24 mouse cellular contexts compared by ENCODE assay signal in genomic region chr17:84936809-84937208, GRCm38 (mm10). TPM values are rescaled to one million over a fixed set of nuclear protein-coding genes. Genes with fewer than 3 reads are reported as not detected.
DNase-seq lines count a peak whose midpoint lies in the region; ATAC-seq lines count a peak whose summit lies in the region.
"Had no signal": no experiment of that assay in that cellular context is flagged by ENCODE, and none has a peak within 500 bp of the region (broad histone marks: within the 10 kb centered on the region; RNA-seq: fewer than 3 reads in every experiment).

No protein-coding gene starts in this region.

- H3K4me3 ChIP-seq in liver, embryonic 12.5 days = no peak overlapping the region
- no peak overlapping the region for H3K4me3 ChIP-seq in liver, embryonic 11.5 days (ENCODE audit: low read depth, low read length)
- no peak overlapping the region for H3K4me3 ChIP-seq in limb, embryonic 13.5 days
- H3K4me3 ChIP-seq in limb, embryonic 15.5 days = no peak overlapping the region
- H3K4me3 ChIP-seq in liver, embryonic 16.5 days (ENCODE audit: low read depth, low read length) = no peak overlapping the region
- H3K4me3 ChIP-seq in neural tube, embryonic 15.5 days (replicated peaks) = no peak overlapping the region
- H3K4me3 ChIP-seq: gastrocnemius, adult 2 months; hindbrain, embryonic 12.5 days; hindbrain, embryonic 15.5 days had no signal

- ATAC-seq in liver, embryonic 12.5 days = no peak
- no peak for ATAC-seq in liver, embryonic 11.5 days (replicated peaks; ENCODE audit: low FRiP score)
- ATAC-seq in limb, embryonic 13.5 days (ENCODE audit: low FRiP score, low read depth) = no peak
- no peak for ATAC-seq in limb, embryonic 15.5 days (ENCODE audit: insufficient number of reproducible peaks, low FRiP score, low TSS enrichment, low read depth)
- ATAC-seq in liver, embryonic 16.5 days (ENCODE audit: low read depth) = no peak
- no peak for ATAC-seq in neural tube, embryonic 15.5 days (ENCODE audit: low FRiP score)
- no peak for ATAC-seq in erythroblast, adult 5-6 weeks (replicated peaks; ENCODE audit: low FRiP score, poor library complexity, severe bottlenecking)
- ATAC-seq: forebrain, embryonic 14.5 days; forebrain, postnatal 0 days; Patski had no signal

- peak overlapping the region; percentile 77 for H3K27ac ChIP-seq in liver, embryonic 12.5 days
- no peak overlapping the region for H3K27ac ChIP-seq in liver, embryonic 11.5 days (ENCODE audit: low read depth, low read length)
- no peak overlapping the region for H3K27ac ChIP-seq in limb, embryonic 13.5 days
- 0 out of 2 replicates have a peak overlapping the region, but pooled peaks have one; percentile 17 for H3K27ac ChIP-seq in limb, embryonic 15.5 days
- 0 out of 2 replicates have a peak overlapping the region, but pooled peaks have one; percentile 18 for H3K27ac ChIP-seq in liver, embryonic 16.5 days (ENCODE audit: low read length)
- H3K27ac ChIP-seq in neural tube, embryonic 15.5 days (replicated peaks) = no peak overlapping the region
- H3K27ac ChIP-seq: gastrocnemius, adult 2 months; hindbrain, embryonic 12.5 days; hindbrain, embryonic 15.5 days had no signal

- H3K9ac ChIP-seq in liver, embryonic 12.5 days = no peak overlapping the region
- no peak overlapping the region for H3K9ac ChIP-seq in liver, embryonic 11.5 days (ENCODE audit: low read depth, low read length)
- H3K9ac ChIP-seq in limb, embryonic 13.5 days = no peak overlapping the region
- no peak overlapping the region for H3K9ac ChIP-seq in limb, embryonic 15.5 days
- H3K9ac ChIP-seq in liver, embryonic 16.5 days (ENCODE audit: low read depth, low read length) = no peak overlapping the region
- H3K9ac ChIP-seq in neural tube, embryonic 15.5 days (replicated peaks) = no peak overlapping the region
- H3K9ac ChIP-seq: forebrain, postnatal 0 days; hindbrain, embryonic 12.5 days; hindbrain, embryonic 15.5 days had no signal

- 88% methylated on average over 5 of the region's 5 CpGs for WGBS in liver, embryonic 12.5 days (ENCODE audit: insufficient replicate concordance)
- WGBS in liver, embryonic 11.5 days = 92% methylated on average over 5 of the region's 5 CpGs
- WGBS in limb, embryonic 13.5 days = 65% methylated on average over 5 of the region's 5 CpGs
- 63% methylated on average over 5 of the region's 5 CpGs for WGBS in limb, embryonic 15.5 days
- 86% methylated on average over 5 of the region's 5 CpGs for WGBS in liver, embryonic 16.5 days (ENCODE audit: insufficient replicate concordance)
- WGBS in neural tube, embryonic 15.5 days = 96% methylated on average over 5 of the region's 5 CpGs

- H3K4me1 ChIP-seq in liver, embryonic 12.5 days = peaks cover 79% of the 10 kb centered on the region
- peaks cover 24% of the 10 kb centered on the region for H3K4me1 ChIP-seq in liver, embryonic 11.5 days (replicated peaks; ENCODE audit: control insufficient read depth, insufficient read depth, low read length)
- peaks cover 10% of the 10 kb centered on the region for H3K4me1 ChIP-seq in limb, embryonic 13.5 days
- peaks cover 11% of the 10 kb centered on the region; the same call in 1 of the 2 replicates for H3K4me1 ChIP-seq in limb, embryonic 15.5 days
- peaks cover 60% of the 10 kb centered on the region for H3K4me1 ChIP-seq in liver, embryonic 16.5 days (ENCODE audit: control insufficient read depth, low read depth, low read length)
- no peaks in the 10 kb centered on the region for H3K4me1 ChIP-seq in neural tube, embryonic 15.5 days
- H3K4me1 ChIP-seq: hindbrain, embryonic 12.5 days; hindbrain, embryonic 15.5 days had no signal

- peaks cover 5% of the 10 kb centered on the region for H3K36me3 ChIP-seq in liver, embryonic 12.5 days
- no peaks in the 10 kb centered on the region for H3K36me3 ChIP-seq in liver, embryonic 11.5 days (ENCODE audit: control insufficient read depth, insufficient read depth, low read length)
- H3K36me3 ChIP-seq in limb, embryonic 13.5 days = no peaks in the 10 kb centered on the region
- H3K36me3 ChIP-seq in limb, embryonic 15.5 days = no peaks in the 10 kb centered on the region
- H3K36me3 ChIP-seq in liver, embryonic 16.5 days (ENCODE audit: control insufficient read depth, insufficient read depth) = no peaks in the 10 kb centered on the region
- H3K36me3 ChIP-seq in neural tube, embryonic 15.5 days = no peaks in the 10 kb centered on the region
- H3K36me3 ChIP-seq: G1E; hindbrain, embryonic 12.5 days; hindbrain, embryonic 15.5 days had no signal

- DNase-seq in liver, embryonic 11.5 days (ENCODE audit: low spot score) = no peak
- DNase-seq in urinary bladder, postnatal 10 days (ENCODE audit: low spot score) = no peak
- DNase-seq: adrenal gland, postnatal 10 days; B cell, adult 2 months; cerebellum, adult 11 months; cerebellum, adult 8-10 months; cerebellum, postnatal 14 days; forebrain, postnatal 0 days; gastrocnemius, adult 2 months; gastrocnemius, postnatal 14 days; heart, adult 11 months had no signal

- H3K4me2 ChIP-seq in liver, embryonic 12.5 days = no peak overlapping the region
- H3K4me2 ChIP-seq in liver, embryonic 11.5 days = no peak overlapping the region
- H3K4me2 ChIP-seq in limb, embryonic 13.5 days (replicated peaks) = peak overlapping the region; percentile 40
- H3K4me2 ChIP-seq in limb, embryonic 15.5 days = 0 out of 2 replicates have a peak overlapping the region, but pooled peaks have one; percentile 14
- no peak overlapping the region for H3K4me2 ChIP-seq in liver, embryonic 16.5 days (ENCODE audit: low read depth, low read length)
- no peak overlapping the region for H3K4me2 ChIP-seq in neural tube, embryonic 15.5 days
- H3K4me2 ChIP-seq: heart, embryonic 11.5 days; hindbrain, embryonic 12.5 days; hindbrain, embryonic 15.5 days had no signal

- peaks cover 10% of the 10 kb centered on the region for H3K9me3 ChIP-seq in liver, embryonic 12.5 days (replicated peaks)
- 0 out of 2 replicates have a peak, but pooled peaks cover 6% of the 10 kb centered on the region for H3K9me3 ChIP-seq in liver, embryonic 11.5 days (ENCODE audit: control insufficient read depth, low read length)
- peaks cover 9% of the 10 kb centered on the region; the same call in 1 of the 2 replicates for H3K9me3 ChIP-seq in limb, embryonic 13.5 days
- H3K9me3 ChIP-seq in limb, embryonic 15.5 days = no peaks in the 10 kb centered on the region
- H3K9me3 ChIP-seq in liver, embryonic 16.5 days (replicated peaks; ENCODE audit: control insufficient read depth, low read length) = peaks cover 7% of the 10 kb centered on the region; the same call in 1 of the 2 replicates
- H3K9me3 ChIP-seq in neural tube, embryonic 15.5 days (replicated peaks) = no peaks in the 10 kb centered on the region
- H3K9me3 ChIP-seq: hindbrain, embryonic 12.5 days; hindbrain, embryonic 15.5 days had no signal

- H3K27me3 ChIP-seq in liver, embryonic 12.5 days (replicated peaks) = no peaks in the 10 kb centered on the region
- no peaks in the 10 kb centered on the region for H3K27me3 ChIP-seq in liver, embryonic 11.5 days (replicated peaks; ENCODE audit: control insufficient read depth, insufficient read depth, low read length)
- no peaks in the 10 kb centered on the region for H3K27me3 ChIP-seq in limb, embryonic 13.5 days
- H3K27me3 ChIP-seq in limb, embryonic 15.5 days = no peaks in the 10 kb centered on the region
- H3K27me3 ChIP-seq in liver, embryonic 16.5 days (ENCODE audit: control insufficient read depth, insufficient read depth, low read depth, low read length) = no peaks in the 10 kb centered on the region
- no peaks in the 10 kb centered on the region for H3K27me3 ChIP-seq in neural tube, embryonic 15.5 days (replicated peaks)
- H3K27me3 ChIP-seq: CH12.LX; hindbrain, embryonic 12.5 days; hindbrain, embryonic 15.5 days; Patski had no signal

RNA-seq across cellular contexts. Expression of gene Ppm1b, which starts 19.7 kb away (rescaled TPM):
- 71.7 and 75.2 TPM in 2 replicates for polyA plus RNA-seq in liver, embryonic 12.5 days (2016; fragmentation: Nextera tagmentation; extraction: Ambion mirVana)
- 73.2 and 80.0 TPM in 2 replicates for polyA plus RNA-seq in liver, embryonic 11.5 days (2014; fragmentation: Nextera tagmentation; extraction: Ambion mirVana)
- 69.2 and 69.7 TPM in 2 replicates for polyA plus RNA-seq in limb, embryonic 13.5 days (2015; fragmentation: Nextera tagmentation; extraction: Ambion mirVana)
- 63.7 and 66.0 TPM in 2 replicates for polyA plus RNA-seq in limb, embryonic 15.5 days (2015; fragmentation: Nextera tagmentation; extraction: Ambion mirVana)
- 45.5 and 46.1 TPM in 2 replicates for polyA plus RNA-seq in liver, embryonic 16.5 days (2015; fragmentation: Nextera tagmentation; extraction: Ambion mirVana)
- 82.2 and 84.7 TPM in 2 replicates for polyA plus RNA-seq in neural tube, embryonic 15.5 days (2015; fragmentation: Nextera tagmentation; extraction: Ambion mirVana)
- 53.0 and 62.7 TPM in 2 replicates for total RNA-seq in erythroblast, adult 5-6 weeks (2015; ENCODE audit: low replicate concordance)
- total RNA-seq in erythroblast, adult 5-6 weeks (2017; ENCODE audit: low replicate concordance) = 69.9 and 108 TPM in 2 replicates

Comparison
In these comparisons a context has a peak if more than half of its experiments do, and no peak if none do; other contexts are left out.
1. H3K27ac ChIP-seq: peak in liver, embryonic 12.5 days (single experiment), limb, embryonic 15.5 days (single experiment) and liver, embryonic 16.5 days (single experiment); none in liver, embryonic 11.5 days (single experiment), limb, embryonic 13.5 days (single experiment) and neural tube, embryonic 15.5 days (single experiment).
2. H3K4me2 ChIP-seq: peak in limb, embryonic 13.5 days (single experiment) and limb, embryonic 15.5 days (single experiment); none in liver, embryonic 12.5 days (single experiment), liver, embryonic 11.5 days (single experiment), liver, embryonic 16.5 days (single experiment) and neural tube, embryonic 15.5 days (single experiment).